Mouse (Mus musculus): ENCODE data around the gene Sigirr. TPM values are rescaled to one million over a fixed set of nuclear protein-coding genes. Genes with fewer than 3 reads are reported as not detected.

Sigirr gene
- polyA plus RNA-seq, 1 experiment: 23.2 TPM

GRCm38 (mm10) chr7:141123517-141123856 is 23.1 kb upstream of the Sigirr start:
- no peak for TF ChIP-seq EP300 (IDR thresholded peaks at IDR 0.05; ENCODE audit: insufficient read depth, low read depth, low read length)
- peak; percentile 82 for TF ChIP-seq POLR2A (IDR thresholded peaks at IDR 0.05; ENCODE audit: insufficient read depth, low read length)
- TF ChIP-seq CTCF (IDR thresholded peaks at IDR 0.05; ENCODE audit: low read depth, low read length): no peak
- H3K36me3 ChIP-seq (ENCODE audit: control insufficient read depth, insufficient read depth, low read length, poor library complexity, severe bottlenecking): no peaks in the 10 kb centered on the region
- peak overlapping the region; percentile 88 for H3K27ac ChIP-seq (ENCODE audit: insufficient read depth, low read length)
- H3K9me3 ChIP-seq (replicated peaks; ENCODE audit: control insufficient read depth, insufficient read depth, low read length, poor library complexity, severe bottlenecking): no peaks in the 10 kb centered on the region
- H3K4me1 ChIP-seq (ENCODE audit: control insufficient read depth, insufficient read depth, low read length): no peaks in the 10 kb centered on the region
- no peaks in the 10 kb centered on the region for H3K27me3 ChIP-seq (ENCODE audit: control insufficient read depth, insufficient read depth, low read length, poor library complexity, severe bottlenecking)
- peak overlapping the region; percentile 63 for H3K9ac ChIP-seq (ENCODE audit: low read depth, poor library complexity, severe bottlenecking)
- peak overlapping the region; percentile 81 for H3K4me3 ChIP-seq (ENCODE audit: low read depth, low read length)

GRCm38 (mm10) chr7:141122689-141123516 is 22.5 kb upstream of the Sigirr start:
- Histone ChIP-seq H3K27me3 (ENCODE audit: control insufficient read depth, insufficient read depth, low read length, poor library complexity, severe bottlenecking) (no peaks in the 10 kb centered on the region), H3K9ac (ENCODE audit: low read depth, poor library complexity, severe bottlenecking) (peak overlapping the region; percentile 63), H3K4me1 (ENCODE audit: control insufficient read depth, insufficient read depth, low read length) (no peaks in the 10 kb centered on the region), H3K9me3 (replicated peaks; ENCODE audit: control insufficient read depth, insufficient read depth, low read length, poor library complexity, severe bottlenecking) (no peaks in the 10 kb centered on the region), H3K27ac (ENCODE audit: insufficient read depth, low read length) (peak overlapping the region; percentile 88), H3K36me3 (ENCODE audit: control insufficient read depth, insufficient read depth, low read length, poor library complexity, severe bottlenecking) (no peaks in the 10 kb centered on the region), H3K4me3 (ENCODE audit: low read depth, low read length) (peak overlapping the region; percentile 81)
- TF ChIP-seq POLR2A (IDR thresholded peaks at IDR 0.05; ENCODE audit: insufficient read depth, low read length) (no peak), EP300 (IDR thresholded peaks at IDR 0.05; ENCODE audit: insufficient read depth, low read depth, low read length) (peak; percentile 49; the same call in 1 of the 2 replicates), CTCF (IDR thresholded peaks at IDR 0.05; ENCODE audit: low read depth, low read length) (no peak)

GRCm38 (mm10) chr7:141122245-141122644 is 21.9 kb upstream of the Sigirr start, which contains the start of gene Ptdss2:
Gene Ptdss2 (plus strand): TSS chr7:141122382.
- Histone ChIP-seq H3K36me3 (ENCODE audit: control insufficient read depth, insufficient read depth, low read length, poor library complexity, severe bottlenecking) (no peaks in the 10 kb centered on the region), H3K4me3 (ENCODE audit: low read depth, low read length) (peak within 1 kb of the TSS; percentile 81), H3K9me3 (replicated peaks; ENCODE audit: control insufficient read depth, insufficient read depth, low read length, poor library complexity, severe bottlenecking) (no peaks in the 10 kb centered on the region), H3K27ac (ENCODE audit: insufficient read depth, low read length) (peak within 1 kb of the TSS; percentile 70), H3K27me3 (ENCODE audit: control insufficient read depth, insufficient read depth, low read length, poor library complexity, severe bottlenecking) (no peaks in the 10 kb centered on the region), H3K4me1 (ENCODE audit: control insufficient read depth, insufficient read depth, low read length) (no peaks in the 10 kb centered on the region), H3K9ac (ENCODE audit: low read depth, poor library complexity, severe bottlenecking) (peak within 1 kb of the TSS; percentile 15)
- TF ChIP-seq CTCF (IDR thresholded peaks at IDR 0.05; ENCODE audit: low read depth, low read length) (no peak), EP300 (IDR thresholded peaks at IDR 0.05; ENCODE audit: insufficient read depth, low read depth, low read length) (no peak), POLR2A (IDR thresholded peaks at IDR 0.05; ENCODE audit: insufficient read depth, low read length) (no peak)

DNA sequence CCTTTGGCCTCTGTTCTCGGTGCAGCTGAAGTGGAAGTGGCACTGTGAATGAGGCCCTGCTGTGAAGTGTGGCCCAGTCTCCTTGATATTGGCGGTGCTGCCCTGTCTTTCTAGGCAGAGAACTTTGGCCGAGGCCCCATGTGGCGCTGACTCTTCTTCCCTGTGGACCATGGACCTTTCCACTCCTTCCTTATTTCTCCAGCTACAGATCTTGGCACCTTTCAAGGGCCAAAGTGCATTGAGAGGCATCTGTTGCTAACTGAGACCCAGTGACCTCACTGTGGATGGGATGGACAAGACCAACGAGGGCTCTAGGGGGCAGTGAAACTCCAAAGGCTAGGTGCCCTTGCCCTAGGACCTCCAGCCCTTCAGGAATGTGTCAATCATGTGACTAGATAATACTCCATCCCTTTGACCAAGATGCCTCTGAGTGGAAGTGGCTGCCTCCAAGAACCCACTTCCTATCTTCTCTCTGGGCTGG is 20.7 kb upstream of the Sigirr start:
- Histone ChIP-seq H3K27ac (ENCODE audit: insufficient read depth, low read length) (peak overlapping the region; percentile 29), H3K4me3 (ENCODE audit: low read depth, low read length) (no peak overlapping the region), H3K9ac (ENCODE audit: low read depth, poor library complexity, severe bottlenecking) (no peak overlapping the region), H3K36me3 (ENCODE audit: control insufficient read depth, insufficient read depth, low read length, poor library complexity, severe bottlenecking) (no peaks in the 10 kb centered on the region), H3K27me3 (ENCODE audit: control insufficient read depth, insufficient read depth, low read length, poor library complexity, severe bottlenecking) (no peaks in the 10 kb centered on the region), H3K4me1 (ENCODE audit: control insufficient read depth, insufficient read depth, low read length) (no peaks in the 10 kb centered on the region), H3K9me3 (replicated peaks; ENCODE audit: control insufficient read depth, insufficient read depth, low read length, poor library complexity, severe bottlenecking) (no peaks in the 10 kb centered on the region)
- TF ChIP-seq CTCF (IDR thresholded peaks at IDR 0.05; ENCODE audit: low read depth, low read length) (peak; percentile 52), EP300 (IDR thresholded peaks at IDR 0.05; ENCODE audit: insufficient read depth, low read depth, low read length) (no peak)

- Histone ChIP-seq H3K27me3 (ENCODE audit: control insufficient read depth, insufficient read depth, low read length, poor library complexity, severe bottlenecking) (no peaks in the 10 kb centered on the region), H3K9ac (ENCODE audit: low read depth, poor library complexity, severe bottlenecking) (no peak overlapping the region), H3K4me3 (ENCODE audit: low read depth, low read length) (no peak overlapping the region), H3K9me3 (replicated peaks; ENCODE audit: control insufficient read depth, insufficient read depth, low read length, poor library complexity, severe bottlenecking) (no peaks in the 10 kb centered on the region), H3K27ac (ENCODE audit: insufficient read depth, low read length) (peak overlapping the region; percentile 29; the same call in 1 of the 2 replicates), H3K36me3 (ENCODE audit: control insufficient read depth, insufficient read depth, low read length, poor library complexity, severe bottlenecking) (no peaks in the 10 kb centered on the region), H3K4me1 (ENCODE audit: control insufficient read depth, insufficient read depth, low read length) (no peaks in the 10 kb centered on the region)
- TF ChIP-seq EP300 (IDR thresholded peaks at IDR 0.05; ENCODE audit: insufficient read depth, low read depth, low read length): no peak
Measured at GRCm38 (mm10) chr7:141120605-141121004, 20.2 kb upstream of the Sigirr start.

DNA sequence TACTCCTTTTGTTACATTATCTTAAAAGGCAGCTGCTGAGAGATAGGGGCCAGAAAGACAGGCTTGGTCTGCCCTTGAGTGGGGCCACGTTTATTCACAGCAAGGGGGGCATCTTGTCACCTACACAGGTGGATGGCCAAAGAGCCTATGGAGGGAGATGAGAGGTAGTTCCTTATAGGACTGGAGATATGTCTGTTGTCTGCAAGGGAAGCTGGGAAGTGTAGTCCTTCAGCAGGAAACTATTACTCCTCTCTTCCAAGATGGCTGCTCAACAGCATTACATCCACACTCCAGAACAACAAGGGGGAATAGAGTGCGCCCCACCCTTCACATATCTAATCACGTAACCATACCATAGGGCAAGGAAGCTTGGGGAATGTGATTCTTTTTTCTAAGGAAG is 19.1 kb upstream of the Sigirr start:
- Histone ChIP-seq H3K36me3 (ENCODE audit: control insufficient read depth, insufficient read depth, low read length, poor library complexity, severe bottlenecking) (no peaks in the 10 kb centered on the region), H3K4me1 (ENCODE audit: control insufficient read depth, insufficient read depth, low read length) (no peaks in the 10 kb centered on the region), H3K27ac (ENCODE audit: insufficient read depth, low read length) (no peak overlapping the region), H3K27me3 (ENCODE audit: control insufficient read depth, insufficient read depth, low read length, poor library complexity, severe bottlenecking) (no peaks in the 10 kb centered on the region), H3K9ac (ENCODE audit: low read depth, poor library complexity, severe bottlenecking) (no peak overlapping the region), H3K9me3 (replicated peaks; ENCODE audit: control insufficient read depth, insufficient read depth, low read length, poor library complexity, severe bottlenecking) (no peaks in the 10 kb centered on the region), H3K4me3 (ENCODE audit: low read depth, low read length) (no peak overlapping the region)
- no peak for TF ChIP-seq POLR2A (IDR thresholded peaks at IDR 0.05; ENCODE audit: insufficient read depth, low read length)
- TF ChIP-seq CTCF (IDR thresholded peaks at IDR 0.05; ENCODE audit: low read depth, low read length): no peak
- TF ChIP-seq EP300 (IDR thresholded peaks at IDR 0.05; ENCODE audit: insufficient read depth, low read depth, low read length): no peak
